Mouse (Mus musculus): ENCODE results near the gene Mmp14. TPM values are rescaled to one million over a fixed set of nuclear protein-coding genes. Genes with fewer than 3 reads are reported as not detected.

Mmp14 gene
- total RNA-seq, 4 experiments from 2014 or later, result 8.7 to 14.8 (median 11.9) TPM

GRCm38 (mm10) chr14:54433941-54434531, 2.6 kb downstream of the Mmp14 start:
- no peak for DNase-seq (ENCODE audit: low spot score in 2 of 2)

GRCm38 (mm10) chr14:54435194-54435918, 3.9 kb downstream of the Mmp14 start:
- DNase-seq (ENCODE audit: low spot score in 2 of 2), result no peak

GRCm38 (mm10) chr14:54439155-54439554, 7.7 kb downstream of the Mmp14 start:
- DNase-seq (ENCODE audit: low spot score in 2 of 2), result no peak

GRCm38 (mm10) chr14:54439610-54440009, 8.2 kb downstream of the Mmp14 start:
- DNase-seq (ENCODE audit: low spot score in 2 of 2), result no peak

GRCm38 (mm10) chr14:54440538-54440937, 9.1 kb downstream of the Mmp14 start:
- no peak for DNase-seq (ENCODE audit: low spot score in 2 of 2)

GRCm38 (mm10) chr14:54441365-54441764, 10.0 kb downstream of the Mmp14 start:
- no peak for DNase-seq (ENCODE audit: low spot score in 2 of 2)

GRCm38 (mm10) chr14:54442548-54442947, 11.1 kb downstream of the Mmp14 start:
- no peak for DNase-seq (ENCODE audit: low spot score in 2 of 2)

- DNase-seq (ENCODE audit: low spot score in 2 of 2), result no peak
Observed at GRCm38 (mm10) chr14:54443196-54443595, 11.8 kb downstream of the Mmp14 start.

GRCm38 (mm10) chr14:54443712-54444618, 12.6 kb downstream of the Mmp14 start:
- no peak for DNase-seq (ENCODE audit: low spot score in 2 of 2)

GRCm38 (mm10) chr14:54445476-54445875, 14.1 kb downstream of the Mmp14 start:
- DNase-seq (ENCODE audit: low spot score in 2 of 2), result no peak

GRCm38 (mm10) chr14:54453566-54453965, 22.2 kb downstream of the Mmp14 start:
- DNase-seq (ENCODE audit: low spot score in 2 of 2), result no peak

- DNase-seq (ENCODE audit: low spot score in 2 of 2), result no peak
Observed at GRCm38 (mm10) chr14:54454669-54455528, 23.5 kb downstream of the Mmp14 start.

GRCm38 (mm10) chr14:54457907-54458569, 26.6 kb downstream of the Mmp14 start:
- no peak for DNase-seq (ENCODE audit: low spot score in 2 of 2)

GRCm38 (mm10) chr14:54462146-54462545, 30.7 kb downstream of the Mmp14 start:
- DNase-seq (ENCODE audit: low spot score in 2 of 2), result no peak

GRCm38 (mm10) chr14:54463108-54463958, 31.9 kb downstream of the Mmp14 start:
- DNase-seq (ENCODE audit: low spot score in 2 of 2), result no peak

GRCm38 (mm10) chr14:54463959-54464292, 32.5 kb downstream of the Mmp14 start, which contains the start of gene Lrp10:
TSS of gene Lrp10 (plus strand) at chr14:54464137.
- peak; percentile 68 to 70 for DNase-seq (ENCODE audit: low spot score in 2 of 2)

- DNase-seq (ENCODE audit: low spot score in 2 of 2), result peak in 1 of 2 experiments; percentile 30
Observed at GRCm38 (mm10) chr14:54464293-54465005, 33.0 kb downstream of the Mmp14 start.

- no peak for DNase-seq (ENCODE audit: low spot score in 2 of 2)
Observed at GRCm38 (mm10) chr14:54471467-54471866, 40.1 kb downstream of the Mmp14 start.

GRCm38 (mm10) chr14:54472671-54473070, 41.3 kb downstream of the Mmp14 start:
- DNase-seq (ENCODE audit: low spot score in 2 of 2), result no peak

Measured in left cerebral cortex, adult 8-10 months (tissue).